Mouse (Mus musculus): ENCODE data around the gene Hist2h3c1. TPM values are rescaled to one million over a fixed set of nuclear protein-coding genes. Genes with fewer than 3 reads are reported as not detected.
"Not testable (repeated sequence)": the region's sequence is repeated elsewhere in the genome, so short reads cannot be mapped to it uniquely, and the experiment has no call there.

The Hist2h3c1 gene
- total RNA-seq, 2 experiments from 2014 or later = not detected

DNA sequence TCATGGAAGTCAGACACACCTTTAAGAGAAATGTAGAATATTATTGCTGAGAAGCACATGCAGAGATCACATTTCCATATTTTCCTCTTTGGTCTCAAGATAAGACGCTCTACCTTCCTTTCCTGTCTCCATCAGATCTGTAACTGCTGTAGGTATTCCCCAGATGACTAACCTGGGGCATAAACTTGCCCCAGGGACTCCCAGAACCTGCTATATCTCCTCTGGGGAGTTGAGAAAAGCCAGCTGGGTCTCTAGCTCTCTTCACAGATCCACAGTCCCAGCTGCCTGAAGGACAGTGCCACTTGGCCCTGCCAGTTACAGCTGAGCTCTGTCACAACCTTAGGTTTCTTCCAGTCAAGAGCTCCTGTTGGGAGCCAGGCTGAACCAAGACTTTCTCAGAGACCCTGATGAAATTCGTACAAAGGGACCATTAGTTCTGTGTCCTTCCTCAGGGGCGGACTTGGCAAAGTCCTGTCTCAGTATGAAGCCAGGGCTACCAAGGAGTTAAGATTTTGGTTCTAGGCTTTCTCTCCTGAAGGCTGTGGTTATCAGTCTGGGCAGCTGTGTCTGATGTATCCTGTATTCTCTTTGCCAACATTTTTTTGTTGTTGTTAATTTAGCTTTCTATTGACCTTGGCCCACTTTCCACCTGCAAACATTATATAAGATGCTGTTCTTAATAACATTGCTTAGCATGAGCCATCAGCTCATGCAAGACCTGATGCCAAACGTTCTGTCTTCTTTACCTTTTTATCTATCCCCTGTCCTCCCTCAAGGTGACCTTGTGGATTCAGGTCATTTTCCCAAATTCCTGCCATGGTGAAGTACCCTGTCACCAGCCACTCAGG is 15.4 kb upstream of the Hist2h3c1 start:
- no peak for DNase-seq
- intact Hi-C loops (cut with DNase I; ENCODE audit: low total_unique reads) = loop anchor here (10.0 kb wide), 1 partner anchor 156 kb away; no protein-coding TSS in a partner anchor

DNA sequence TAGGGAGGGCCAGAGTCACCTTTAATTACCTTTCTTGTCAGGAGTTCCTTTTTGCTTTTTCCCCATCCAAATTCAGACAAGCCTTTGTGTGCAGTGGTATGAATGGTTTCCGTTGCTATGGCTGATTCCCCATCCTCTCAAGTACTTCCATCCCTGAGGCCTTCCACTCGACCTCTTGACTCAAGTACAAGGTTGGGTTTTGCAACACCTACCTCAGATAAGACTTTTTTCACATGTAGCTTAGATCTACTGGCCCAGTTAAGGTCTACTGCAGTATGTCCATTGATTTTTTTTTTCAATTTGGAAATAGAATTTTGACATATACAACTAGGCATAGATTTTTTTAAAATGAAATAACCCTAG is 14.7 kb upstream of the Hist2h3c1 start:
- intact Hi-C loops (cut with DNase I; ENCODE audit: low total_unique reads) = loop anchor here (10.0 kb wide), 1 partner anchor 157 kb away; no protein-coding TSS in a partner anchor
- no peak for DNase-seq

DNA sequence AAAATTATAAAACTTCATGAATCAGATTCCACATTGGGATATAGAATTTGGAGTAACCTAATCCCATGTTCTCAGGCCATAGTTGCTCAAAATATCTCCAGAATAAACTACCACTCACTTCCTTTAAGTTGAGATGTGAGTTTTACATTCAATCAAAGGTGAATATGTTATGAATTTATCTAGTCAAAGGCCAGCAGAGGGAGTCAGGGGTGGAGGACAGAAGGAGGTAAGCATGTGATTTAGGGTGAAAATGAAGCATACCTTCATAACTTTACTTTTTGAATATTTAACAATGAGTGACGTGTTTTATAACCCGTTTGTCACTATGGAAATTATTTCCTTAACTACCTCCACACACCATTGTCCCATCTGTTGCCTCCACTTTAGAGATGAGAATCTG is 11.6 kb upstream of the Hist2h3c1 start:
- DNase-seq = no peak
- intact Hi-C loops (cut with DNase I; ENCODE audit: low total_unique reads) = loop anchor here (10.0 kb wide), 1 partner anchor 160 kb away; no protein-coding TSS in a partner anchor

DNA sequence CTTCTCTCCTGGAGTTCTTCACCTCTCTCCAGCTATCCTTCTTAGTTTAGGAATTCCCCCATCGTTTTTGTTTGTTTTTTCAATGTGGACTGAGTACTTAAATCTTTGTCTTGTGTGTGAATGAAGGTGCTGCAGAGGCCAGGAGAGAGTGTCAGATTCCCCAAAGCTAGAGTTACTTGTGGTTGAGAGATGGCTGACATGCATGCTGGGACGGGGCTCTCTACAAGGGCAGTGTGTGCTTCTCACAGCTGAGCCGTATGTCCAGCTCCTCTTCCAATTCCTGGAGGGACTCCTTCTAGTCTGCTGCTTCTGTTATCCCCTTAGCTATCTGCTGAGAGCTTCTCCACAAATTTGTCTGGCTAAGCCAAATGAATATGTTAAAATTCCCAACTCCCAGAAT is 10.6 kb upstream of the Hist2h3c1 start:
- intact Hi-C loops (cut with DNase I; ENCODE audit: low total_unique reads) = loop anchor here (10.0 kb wide), 1 partner anchor 161 kb away; no protein-coding TSS in a partner anchor
- DNase-seq = no peak

DNA sequence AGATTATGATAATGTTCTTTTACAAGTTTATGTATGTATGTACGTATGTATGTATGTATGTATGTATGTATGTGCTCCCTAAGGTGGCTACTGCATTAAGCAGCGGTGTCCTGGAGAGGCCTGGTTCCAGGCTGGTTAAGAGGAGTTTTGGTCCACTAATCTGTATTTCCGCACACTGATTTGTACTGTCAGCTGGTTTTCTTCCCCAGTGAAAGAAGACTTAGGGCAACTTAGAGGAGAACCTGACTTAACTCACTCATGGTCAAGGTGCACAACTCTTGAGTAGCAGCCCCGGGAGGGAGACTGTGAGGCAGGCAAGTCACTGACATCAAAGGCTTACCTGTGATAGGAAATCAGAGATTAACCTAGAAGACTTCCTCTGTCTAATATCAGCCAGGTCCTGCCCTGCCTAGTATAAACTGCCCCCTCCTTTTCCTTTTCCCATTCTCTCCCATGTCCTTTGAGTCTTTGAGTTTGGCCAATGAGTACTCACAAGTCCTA is 9.6 kb upstream of the Hist2h3c1 start:
- no peak for DNase-seq
- intact Hi-C loops (cut with DNase I; ENCODE audit: low total_unique reads) = loop anchor here (10.0 kb wide), 1 partner anchor 162 kb away; no protein-coding TSS in a partner anchor

DNA sequence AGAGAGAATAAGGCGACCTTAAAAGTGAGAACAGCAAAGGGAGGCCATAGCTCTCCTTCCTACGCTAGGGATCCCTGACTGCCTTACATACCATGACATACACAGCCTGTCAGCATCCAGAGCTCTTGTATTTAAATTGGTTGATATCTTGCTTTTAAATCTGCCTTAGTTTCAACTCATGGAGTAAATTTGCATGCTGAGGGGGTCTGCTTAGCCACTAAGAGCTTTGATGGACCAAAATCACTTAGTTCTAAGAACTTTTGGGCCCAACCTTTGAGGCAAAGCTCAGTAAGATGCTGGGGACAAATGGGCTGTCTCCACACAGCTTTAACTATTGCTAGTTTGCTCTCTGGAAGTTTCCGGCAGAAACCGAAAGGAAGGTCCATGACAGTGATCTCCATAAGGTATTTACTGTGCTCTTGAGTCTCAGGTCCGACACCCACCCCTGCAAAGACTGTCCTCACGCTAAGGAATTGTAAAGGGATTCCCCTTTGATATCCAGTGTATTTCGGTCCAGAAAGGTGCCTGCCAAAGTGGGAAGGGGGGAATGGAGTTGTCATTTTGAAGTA is 9.1 kb upstream of the Hist2h3c1 start:
- intact Hi-C loops (cut with DNase I; ENCODE audit: low total_unique reads) = loop anchor here (10.0 kb wide), 1 partner anchor 163 kb away; no protein-coding TSS in a partner anchor
- no peak for DNase-seq

DNA sequence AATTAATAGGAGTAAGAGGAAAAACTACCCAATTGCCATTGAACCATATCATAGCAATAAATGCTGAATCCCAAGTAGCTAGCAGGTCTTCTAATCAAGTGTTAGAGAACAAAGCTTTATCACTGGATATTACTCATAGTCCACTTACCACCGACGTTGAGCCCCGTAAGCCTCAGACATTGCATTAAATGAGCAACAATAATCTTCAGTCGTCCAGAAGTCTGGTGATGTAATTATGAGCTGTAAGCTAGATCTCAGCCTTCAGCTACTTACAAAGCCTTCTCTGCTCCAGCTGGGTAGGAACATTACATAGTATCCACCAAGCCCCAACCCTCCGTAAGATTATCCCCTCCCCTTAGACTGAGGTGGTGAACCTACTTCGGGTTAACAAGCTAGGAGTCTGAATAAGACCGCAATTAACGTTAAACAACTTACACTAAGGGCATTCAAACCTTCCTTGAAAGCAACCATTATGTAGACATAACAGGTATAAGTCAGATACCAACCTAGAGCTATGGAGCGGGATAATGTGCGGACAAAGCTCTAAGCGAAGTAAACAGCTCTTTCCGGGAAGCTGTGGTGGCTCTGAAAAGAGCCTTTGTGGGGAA is 8.5 kb upstream of the Hist2h3c1 start:
- intact Hi-C loops (cut with DNase I; ENCODE audit: low total_unique reads) = loop anchor here (10.0 kb wide), 1 partner anchor 163 kb away; no protein-coding TSS in a partner anchor

DNA sequence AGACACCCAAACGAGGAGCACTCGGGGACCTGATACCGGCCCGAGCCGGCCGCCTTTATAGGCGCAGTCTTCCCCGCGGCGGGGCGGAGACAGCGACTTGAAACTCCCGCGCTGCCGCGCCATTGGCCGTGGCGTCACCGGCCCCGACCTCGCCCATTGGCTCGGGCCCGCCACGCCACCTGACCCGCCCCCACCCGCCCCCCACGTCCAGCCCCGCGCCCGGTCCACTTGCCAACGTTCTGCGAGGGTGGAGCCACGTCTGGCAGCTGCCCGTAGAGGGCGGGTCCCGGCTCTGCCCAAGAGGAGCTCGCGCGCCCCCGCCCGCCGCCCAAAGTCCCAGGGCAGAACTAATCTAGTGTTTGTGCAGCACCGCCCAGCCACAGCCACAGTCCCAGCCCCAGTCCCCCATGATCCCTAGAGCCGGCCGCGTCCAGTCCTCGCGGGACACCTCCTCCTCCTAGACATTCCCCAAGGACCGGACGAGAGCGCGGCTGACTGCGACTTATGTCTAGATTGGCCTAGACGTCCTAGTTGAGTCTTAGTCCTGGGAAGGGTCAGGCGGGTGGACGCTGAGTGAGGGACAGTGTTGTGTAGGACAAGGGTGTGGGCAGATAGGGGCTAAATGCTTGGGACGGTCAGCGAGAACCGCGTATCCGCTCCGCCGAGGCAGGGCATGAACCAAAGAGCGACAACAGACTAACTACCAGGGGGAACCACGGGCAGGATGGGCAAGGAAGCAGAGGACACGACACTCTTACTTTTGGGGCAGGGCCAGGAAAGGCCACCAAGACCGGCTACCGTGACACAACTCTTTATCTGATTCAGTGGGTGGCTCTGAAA is 7.3 kb upstream of the Hist2h3c1 start, which contains the start of gene Hist2h3c2:
Hist2h3c2 (minus strand) TSS at position 174 of the 840 bp plus-strand sequence.
- intact Hi-C loops (cut with DNase I; ENCODE audit: low total_unique reads) = loop anchor here (10.0 kb wide), 1 partner anchor 164 kb away; no protein-coding TSS in a partner anchor
- DNase-seq = peak; percentile 42

More for the DNA sequence above, 8.5 kb upstream of the Hist2h3c1 start:
- no peak for DNase-seq

DNA sequence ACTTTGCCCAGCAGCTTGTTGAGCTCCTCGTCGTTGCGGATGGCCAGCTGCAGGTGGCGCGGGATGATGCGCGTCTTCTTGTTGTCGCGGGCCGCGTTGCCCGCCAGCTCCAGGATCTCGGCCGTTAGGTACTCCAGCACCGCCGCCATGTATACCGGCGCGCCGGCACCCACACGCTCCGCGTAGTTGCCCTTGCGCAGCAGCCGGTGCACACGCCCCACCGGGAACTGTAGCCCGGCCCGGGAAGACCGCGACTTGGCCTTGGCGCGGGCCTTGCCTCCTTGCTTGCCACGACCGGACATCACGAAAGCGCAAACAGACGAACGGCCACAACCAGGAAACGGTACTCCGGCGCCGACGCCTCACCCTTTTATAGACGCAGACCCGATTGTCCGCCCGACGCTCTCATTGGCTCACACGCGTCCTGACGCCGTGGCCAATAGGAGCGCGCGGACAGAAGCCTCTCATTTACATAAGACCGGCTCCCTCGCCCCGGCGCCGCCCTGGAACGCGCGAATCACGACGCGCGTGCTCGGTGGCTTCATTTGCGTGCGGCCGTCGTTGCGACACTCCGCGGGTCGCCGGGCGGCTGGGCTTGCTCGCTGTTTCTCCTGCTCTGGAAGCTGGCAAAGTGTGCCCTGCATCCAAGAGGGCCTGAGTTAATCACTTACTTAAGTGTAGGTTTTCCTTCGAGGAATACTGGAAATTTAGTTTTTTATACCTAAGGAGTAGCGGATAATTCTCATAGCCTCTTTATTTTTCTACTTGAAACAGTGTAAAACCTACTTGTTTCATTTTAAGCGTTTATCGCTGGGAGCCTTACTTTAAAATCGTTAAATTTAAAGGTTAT is 6.3 kb upstream of the Hist2h3c1 start, which contains the start of gene Hist2h2aa2:
Hist2h2aa2 (minus strand) TSS at position 328 of the 850 bp plus-strand sequence.
- intact Hi-C loops (cut with DNase I; ENCODE audit: low total_unique reads) = loop anchor here (10.0 kb wide), 1 partner anchor 165 kb away; no protein-coding TSS in a partner anchor
- peak; percentile 93 for DNase-seq

DNA sequence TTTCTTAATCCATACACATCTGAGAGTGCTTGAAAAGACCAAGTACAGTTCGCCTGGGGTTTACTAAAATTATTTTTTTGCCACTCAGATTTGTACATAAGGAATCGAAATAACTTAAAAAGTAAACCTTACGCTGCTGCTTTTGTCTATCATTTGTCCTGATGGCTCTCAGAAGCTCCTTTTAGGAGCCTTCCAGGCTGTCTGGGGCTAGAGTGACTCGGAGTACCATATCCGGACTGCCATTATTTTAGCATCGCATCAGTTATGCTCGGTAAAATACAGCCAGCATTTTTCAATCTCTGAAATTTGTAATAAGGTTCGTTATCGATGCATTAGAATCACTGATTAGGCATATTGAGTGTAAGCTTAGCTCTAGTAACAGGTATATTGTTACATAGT is 5.7 kb upstream of the Hist2h3c1 start:
- intact Hi-C loops (cut with DNase I; ENCODE audit: low total_unique reads) = no loop called here
- DNase-seq = no peak

DNA sequence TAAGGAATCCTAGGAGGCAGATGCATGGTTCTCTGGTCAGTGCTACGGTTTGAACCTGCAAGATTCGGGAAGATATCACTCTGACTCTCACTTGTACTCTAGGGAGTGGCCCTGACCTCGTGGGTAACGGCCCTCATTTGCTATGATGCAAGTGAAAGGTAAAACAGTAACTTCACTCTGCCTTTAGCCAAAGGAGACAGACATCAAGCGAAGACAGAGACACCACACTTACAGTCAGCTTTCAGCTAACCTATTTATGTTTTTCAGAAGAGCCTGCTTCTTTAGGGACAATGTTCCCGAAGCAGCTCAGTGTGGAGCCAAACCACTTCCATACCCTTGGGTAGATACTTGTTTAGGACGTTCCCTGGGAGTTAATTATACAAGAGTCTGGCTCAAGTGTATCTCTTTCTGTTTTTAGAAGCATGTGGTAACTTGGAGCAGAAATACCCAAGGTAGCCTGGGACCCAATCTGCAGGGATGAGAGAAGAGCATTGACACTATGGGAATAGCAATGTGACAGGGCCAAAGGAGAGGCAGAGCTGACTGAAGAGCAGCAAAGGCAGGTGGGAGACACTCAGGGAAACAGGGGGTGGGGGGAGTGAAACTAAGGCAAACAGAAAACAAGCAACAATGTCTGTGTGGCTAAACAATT is 2.4 kb upstream of the Hist2h3c1 start:
- intact Hi-C loops (cut with DNase I; ENCODE audit: low total_unique reads) = no loop called here
- DNase-seq = no peak

DNA sequence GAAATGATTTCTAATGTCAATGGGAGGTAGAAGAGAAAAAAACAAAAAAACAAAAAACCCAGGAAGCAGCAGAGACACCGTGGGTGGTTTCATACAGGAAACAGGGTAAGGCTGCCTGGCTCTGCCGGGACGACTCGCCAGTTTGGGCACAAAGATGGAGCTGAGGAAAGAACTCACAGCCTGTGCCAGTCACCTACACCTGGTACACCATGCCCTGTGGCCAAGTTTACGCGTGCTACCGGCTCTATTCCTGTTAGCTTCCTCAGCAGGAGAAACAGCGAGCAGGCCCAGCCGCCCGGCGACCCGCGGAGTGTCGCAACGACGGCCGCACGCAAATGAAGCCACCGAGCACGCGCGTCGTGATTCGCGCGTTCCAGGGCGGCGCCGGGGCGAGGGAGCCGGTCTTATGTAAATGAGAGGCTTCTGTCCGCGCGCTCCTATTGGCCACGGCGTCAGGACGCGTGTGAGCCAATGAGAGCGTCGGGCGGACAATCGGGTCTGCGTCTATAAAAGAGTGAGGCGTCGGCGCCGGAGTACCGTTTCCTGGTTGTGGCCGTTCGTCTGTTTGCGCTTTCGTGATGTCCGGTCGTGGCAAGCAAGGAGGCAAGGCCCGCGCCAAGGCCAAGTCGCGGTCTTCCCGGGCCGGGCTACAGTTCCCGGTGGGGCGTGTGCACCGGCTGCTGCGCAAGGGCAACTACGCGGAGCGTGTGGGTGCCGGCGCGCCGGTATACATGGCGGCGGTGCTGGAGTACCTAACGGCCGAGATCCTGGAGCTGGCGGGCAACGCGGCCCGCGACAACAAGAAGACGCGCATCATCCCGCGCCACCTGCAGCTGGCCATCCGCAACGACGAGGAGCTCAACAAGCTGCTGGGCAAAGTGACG is 1.2 kb upstream of the Hist2h3c1 start, which contains the start of gene Hist2h2aa1:
Hist2h2aa1 (plus strand) TSS at position 495 of the 884 bp plus-strand sequence.
- intact Hi-C loops (cut with DNase I; ENCODE audit: low total_unique reads) = not testable (repeated sequence)
- DNase-seq = peak; percentile 85

DNA sequence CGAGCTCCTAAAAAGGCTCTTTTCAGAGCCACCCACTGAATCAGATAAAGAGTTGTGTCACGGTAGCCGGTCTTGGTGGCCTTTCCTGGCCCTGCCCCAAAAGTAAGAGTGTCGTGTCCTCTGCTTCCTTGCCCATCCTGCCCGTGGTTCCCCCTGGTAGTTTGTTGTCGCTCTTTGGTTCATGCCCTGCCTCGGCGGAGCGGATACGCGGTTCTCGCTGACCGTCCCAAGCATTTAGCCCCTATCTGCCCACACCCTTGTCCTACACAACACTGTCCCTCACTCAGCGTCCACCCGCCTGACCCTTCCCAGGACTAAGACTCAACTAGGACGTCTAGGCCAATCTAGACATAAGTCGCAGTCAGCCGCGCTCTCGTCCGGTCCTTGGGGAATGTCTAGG is 467 bp upstream of the Hist2h3c1 start:
- intact Hi-C loops (cut with DNase I; ENCODE audit: low total_unique reads); DNase-seq: not testable (repeated sequence)

DNA sequence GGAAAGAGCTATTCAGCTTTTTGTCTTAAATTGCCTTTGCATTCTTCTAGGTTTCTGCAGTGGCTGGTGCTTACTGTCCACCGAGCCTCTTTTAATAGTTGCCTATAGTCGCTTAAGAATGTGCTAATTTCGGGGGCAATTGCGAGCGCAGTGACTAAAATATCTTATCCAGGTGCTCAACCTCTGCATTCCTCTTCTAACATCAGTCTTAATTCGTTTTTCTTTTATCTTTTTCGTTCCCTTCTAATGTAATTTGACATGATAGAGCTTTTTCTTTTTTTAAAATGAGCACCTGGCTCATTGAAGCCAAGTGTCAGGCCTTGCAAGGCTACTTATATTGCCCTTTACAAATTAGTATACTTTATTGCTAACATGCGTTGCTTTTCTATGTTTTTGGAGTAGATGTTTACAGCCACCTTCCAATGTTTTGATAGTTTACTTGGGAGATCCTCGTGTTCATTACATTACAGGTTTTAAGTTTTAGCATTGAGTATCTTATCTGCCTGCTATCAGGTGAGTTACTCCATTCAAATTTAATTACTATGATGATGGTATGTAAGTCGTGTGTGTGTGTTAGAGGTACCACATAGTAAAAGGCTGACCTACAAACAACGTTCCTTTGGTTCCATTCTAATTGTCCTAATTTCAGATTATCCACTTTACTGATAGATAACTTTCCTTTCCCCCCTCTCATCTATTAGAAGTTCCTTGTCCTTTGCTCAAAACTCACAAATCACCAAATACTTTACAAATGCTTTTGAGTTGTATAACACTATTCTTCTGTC is 1.1 kb downstream of the Hist2h3c1 start:
- intact Hi-C loops (cut with DNase I; ENCODE audit: low total_unique reads) = no loop called here
- DNase-seq = no peak

DNA sequence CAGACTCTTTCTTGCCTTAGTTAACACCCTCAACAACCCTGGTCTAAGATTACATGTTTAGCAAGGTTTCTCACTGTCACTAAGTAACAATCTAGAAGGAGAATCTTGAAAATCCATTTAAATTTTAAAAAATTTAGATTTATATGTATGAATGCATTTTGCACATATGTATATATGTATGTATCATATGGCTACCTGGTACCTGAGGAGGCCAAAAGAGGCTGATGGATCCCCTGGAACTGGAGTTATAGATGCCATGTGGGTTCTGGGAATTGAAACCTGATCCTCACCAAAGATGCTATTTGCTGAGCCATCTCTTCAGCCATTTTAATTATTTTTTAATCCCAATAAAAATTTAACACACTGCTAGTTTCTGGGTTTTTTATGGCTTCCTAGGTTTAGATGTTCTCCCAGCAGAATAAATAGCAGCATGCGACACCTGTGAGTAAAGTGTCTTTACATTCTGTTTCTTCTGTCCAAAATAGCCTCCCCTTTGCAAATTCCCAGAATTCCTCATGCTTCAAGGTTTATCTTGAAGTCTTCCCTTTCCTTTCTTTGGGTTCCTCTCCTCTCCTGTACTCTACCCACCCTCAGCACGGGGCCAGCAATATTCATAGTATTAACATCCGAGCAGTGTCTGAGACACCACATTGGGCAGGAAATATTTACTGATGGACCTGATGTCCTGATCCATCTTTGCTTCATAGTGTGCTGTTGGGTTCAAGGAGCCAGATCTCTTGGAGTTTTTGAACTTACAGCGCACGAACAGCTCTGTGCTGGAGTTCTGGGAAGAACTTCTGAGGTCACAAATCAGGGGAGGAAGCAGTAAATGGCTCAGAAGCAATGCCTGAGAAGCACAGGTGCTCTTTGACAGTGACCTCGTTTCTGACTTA is 1.9 kb downstream of the Hist2h3c1 start:
- intact Hi-C loops (cut with DNase I; ENCODE audit: low total_unique reads) = no loop called here
- DNase-seq = no peak
